Mouse (Mus musculus): ENCODE results near the gene Pfkfb1. TPM values are rescaled to one million over a fixed set of nuclear protein-coding genes. Genes with fewer than 3 reads are reported as not detected.

Pfkfb1 gene
- polyA plus RNA-seq (2012; rRNA removed), result 6.6 and 7.9 TPM in 2 replicates

DNA sequence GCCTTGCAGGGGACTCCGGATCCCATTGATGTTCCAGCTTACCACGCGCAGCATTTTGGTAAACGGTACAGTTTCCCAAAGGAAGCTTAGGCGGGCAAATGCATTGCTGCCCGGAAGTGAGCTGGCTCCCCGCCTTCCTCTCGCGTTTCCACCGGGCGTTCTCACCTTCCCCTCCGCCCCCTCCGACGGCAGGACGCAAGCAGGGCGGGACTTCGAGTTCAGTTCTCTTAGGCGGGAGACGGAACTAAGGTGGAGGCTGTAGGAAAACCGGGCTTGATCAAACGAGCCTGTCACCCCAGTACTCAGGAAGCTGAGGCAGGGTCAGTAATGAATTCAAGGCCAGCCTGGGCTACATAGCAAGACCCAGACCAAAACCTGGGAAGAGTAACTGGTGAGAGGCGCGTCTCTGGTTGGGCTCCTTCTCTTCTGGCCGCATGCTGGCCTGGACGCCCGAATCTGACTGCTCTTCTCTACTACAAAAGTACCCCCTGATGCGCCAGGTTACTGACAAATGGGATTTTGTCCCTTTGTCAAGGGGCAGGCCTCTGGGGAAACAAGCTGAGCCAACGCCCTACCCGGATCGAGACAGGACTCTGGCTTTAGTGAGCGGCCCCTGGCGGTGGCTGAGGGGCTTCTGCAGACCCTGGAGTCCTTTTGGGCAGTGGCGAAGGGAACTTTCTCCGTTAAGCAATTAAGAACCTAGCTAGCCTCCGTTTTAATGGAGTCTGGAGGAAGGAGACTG, at the start of gene Pfkfb1:
Gene Pfkfb1, plus strand, starts transcription at position 207 of the 742 bp plus-strand sequence.

GRCm38 (mm10) chrX:150547239-150547638, 40.8 kb upstream of the Pfkfb1 start, which contains the start of gene Alas2:
Gene Alas2 (plus strand): TSS chrX:150547375.

GRCm38 (mm10) chrX:150589696-150590095, 1.7 kb downstream of the Pfkfb1 start, which contains the start of gene Apex2:
Gene Apex2 (minus strand): TSS chrX:150589868.

GRCm38 (mm10) chrX:150656908-150657796, 69.1 kb downstream of the Pfkfb1 start, which contains the start of gene Tro:
Gene Tro (minus strand): TSS chrX:150657583.

Other genes with a start within 250 kb of the Pfkfb1 start
- 60.5 and 62.9 TPM in 2 replicates for gene Tmem29, start 129.1 kb upstream of the Pfkfb1 start, polyA plus RNA-seq (2012; rRNA removed)
- 8.2 and 15.9 TPM in 2 replicates for gene Alas2, start 40.9 kb upstream of the Pfkfb1 start, polyA plus RNA-seq (2012; rRNA removed)
- gene Apex2, start 1.6 kb downstream of the Pfkfb1 start, polyA plus RNA-seq (2012; rRNA removed), result 22.6 and 25.4 TPM in 2 replicates
- 102 and 104 TPM in 2 replicates for gene Tro, start 69.4 kb downstream of the Pfkfb1 start, polyA plus RNA-seq (2012; rRNA removed)
- gene Maged2, start 226.1 kb downstream of the Pfkfb1 start, polyA plus RNA-seq (2012; rRNA removed), result 183 and 250 TPM in 2 replicates